Mouse (Mus musculus) liver, embryonic 14.5 days (tissue): ENCODE results near the gene Wdfy4. TPM values are rescaled to one million over a fixed set of nuclear protein-coding genes. Genes with fewer than 3 reads are reported as not detected.

ENCODE experiments used
- ATAC-seq: fragments of 200-750 bp; cut with Nextera tagmentation; 2 replicates; pipeline ENCODE4 v1.8.0; 2017; ENCODE audit warnings: moderate number of reproducible peaks, mild to moderate bottlenecking, moderate library complexity; ENCODE audit not compliant: insufficient read depth
- DNase-seq, 3 experiments: peaks; one replicate each; pipeline ENCODE4 v3.0.0-alpha.2; 2012 to 2013; ENCODE audit warnings: low read depth in 3 of 3, low spot score in 3 of 3
- H3K27ac ChIP-seq: fragments of 300-500 bp; sonication (generic); 2 replicates; pipeline ENCODE4 v1.5.1; 2014; ENCODE audit warnings: moderate library complexity, mild to moderate bottlenecking, control low read depth, inconsistent platforms
- H3K27me3 ChIP-seq: fragments of 300-500 bp; sonication (generic); 2 replicates; pipeline ENCODE4 v1.6.1; 2014; ENCODE audit warnings: mild to moderate bottlenecking, low read length, moderate library complexity; ENCODE audit not compliant: control insufficient read depth, insufficient read depth
- H3K36me3 ChIP-seq: fragments of 300-500 bp; sonication (generic); replicated peaks from 2 replicates; pipeline ENCODE4 v1.6.1; 2014; ENCODE audit warnings: low read depth; ENCODE audit not compliant: control insufficient read depth, insufficient read depth
- H3K4me1 ChIP-seq, 2 experiments: fragments of 200-500 bp in 1 of 2; fragments of 300-500 bp in 1 of 2; sonication (generic) in 1 of 2; replicated peaks; 2 replicates each; pipeline ENCODE4 v1.6.1; 2012 to 2014; ENCODE audit warnings: antibody characterized with exemption in 1 of 2, inconsistent platforms in 1 of 2, low read length in 1 of 2; ENCODE audit not compliant: control insufficient read depth in 2 of 2, insufficient read depth in 2 of 2
- H3K4me2 ChIP-seq: fragments of 300-500 bp; sonication (generic); 2 replicates; pipeline ENCODE4 v1.6.1; 2014; ENCODE audit warnings: low read depth, mild to moderate bottlenecking, control low read depth, moderate library complexity
- H3K4me3 ChIP-seq, 2 experiments: fragments of 200-500 bp in 1 of 2; fragments of 300-500 bp in 1 of 2; sonication (generic) in 1 of 2; 2 replicates each; pipeline ENCODE4 v1.5.1; 2012 to 2014; ENCODE audit warnings: low read depth in 2 of 2, low read length in 2 of 2, mild to moderate bottlenecking in 2 of 2, control low read depth in 1 of 2, inconsistent platforms in 1 of 2, moderate library complexity in 1 of 2; ENCODE audit not compliant: insufficient read depth in 1 of 2
- H3K9ac ChIP-seq: fragments of 300-500 bp; sonication (generic); replicated peaks from 2 replicates; pipeline ENCODE4 v1.6.1; 2014; ENCODE audit warnings: mild to moderate bottlenecking, control low read depth, moderate library complexity
- H3K9me3 ChIP-seq: fragments of 300-500 bp; sonication (generic); 2 replicates; pipeline ENCODE4 v1.6.1; 2016; ENCODE audit warnings: low read length, mixed read lengths; ENCODE audit not compliant: control insufficient read depth
- CTCF ChIP-seq: IDR thresholded peaks from 2 replicates; pipeline ENCODE4 v1.5.1; 2016; ENCODE audit warnings: antibody characterized with exemption, low read depth, control low read depth
- EP300 ChIP-seq: IDR thresholded peaks from 2 replicates; pipeline ENCODE4 v1.6.1; 2016; ENCODE audit warnings: antibody characterized with exemption, low read depth
- WGBS: fragments of 180-500 bp; shearing (Covaris S2); extraction: QIAGEN DNeasy Blood & Tissue Kit; methylation state at CpG from one replicate; pipeline ENCODE4 v1.1.7; 2014; ENCODE audit not compliant: insufficient replicate concordance; 5-methylcytosine and 5-hydroxymethylcytosine counted together
- polyA plus RNA-seq, 2 experiments: library from polyadenylated mRNA; depleted of rRNA in 1 of 2; stranded (reverse) in 1 of 2; unstranded in 1 of 2; fragments of >200 nt; fragmentation: Nextera tagmentation in 1 of 2; extraction: Ambion mirVana in 1 of 2; gene quantifications; 2 replicates each; pipeline versions ENCODE4 v1.2.1 to v1.2.3; 2012 to 2014

The Wdfy4 gene
- polyA plus RNA-seq, 2 experiments: 1.2 TPM

DNA sequence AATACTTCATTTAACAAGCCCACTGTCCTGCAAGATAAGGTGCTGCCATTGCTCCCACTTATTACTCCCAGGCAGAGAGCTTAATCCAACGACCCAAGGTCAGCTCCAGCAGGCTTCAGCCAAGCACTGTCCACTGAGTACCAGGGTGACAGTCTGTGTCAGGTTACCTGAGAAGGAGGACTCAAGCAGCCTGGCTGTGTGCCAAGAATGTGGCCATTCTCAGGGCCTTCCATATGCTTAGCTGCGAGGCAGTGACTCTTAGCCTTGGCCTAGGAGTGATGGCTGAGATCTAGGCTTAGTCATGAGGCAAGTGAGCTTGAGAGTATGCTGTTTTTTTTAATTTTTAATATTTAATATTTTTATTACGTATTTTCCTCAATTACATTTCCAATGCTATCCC lies 80.5 kb downstream of the Wdfy4 start:
- no peak for ATAC-seq
- Histone ChIP-seq H3K9ac (no peak overlapping the region), H3K27me3 (no peaks in the 10 kb centered on the region), H3K36me3 (no peaks in the 10 kb centered on the region), H3K4me1 (no peaks in the 10 kb centered on the region; a peak in 1 of 4 replicates), H3K4me2 (no peak overlapping the region), H3K4me3 (no peak overlapping the region), H3K9me3 (no peaks in the 10 kb centered on the region), H3K27ac (no peak overlapping the region)
- no peak for TF ChIP-seq CTCF
- no peak for TF ChIP-seq EP300
- 51% methylated on average over 3 of the region's 3 CpGs for WGBS
- no peak for DNase-seq

GRCm38 (mm10) chr14:33101609-33102008 lies 83.7 kb downstream of the Wdfy4 start:
- H3K9me3 ChIP-seq: no peaks in the 10 kb centered on the region
- no peak overlapping the region for H3K4me3 ChIP-seq
- H3K9ac ChIP-seq: no peak overlapping the region
- ATAC-seq (no peak), DNase-seq (no peak)
- no peaks in the 10 kb centered on the region for H3K36me3 ChIP-seq
- TF ChIP-seq CTCF: no peak
- TF ChIP-seq EP300: no peak
- H3K27me3 ChIP-seq: no peaks in the 10 kb centered on the region
- no peak overlapping the region for H3K4me2 ChIP-seq
- no peaks in the 10 kb centered on the region; a peak in 1 of 4 replicates for H3K4me1 ChIP-seq
- H3K27ac ChIP-seq: no peak overlapping the region
- WGBS: 13% methylated on average over 2 of the region's 2 CpGs

GRCm38 (mm10) chr14:33099926-33100325 lies 85.4 kb downstream of the Wdfy4 start:
- H3K4me1 ChIP-seq: no peaks in the 10 kb centered on the region; a peak in 1 of 4 replicates
- DNase-seq (no peak), ATAC-seq (no peak)
- H3K27ac ChIP-seq: no peak overlapping the region
- H3K4me3 ChIP-seq: no peak overlapping the region
- H3K4me2 ChIP-seq: no peak overlapping the region
- no peaks in the 10 kb centered on the region for H3K9me3 ChIP-seq
- no peaks in the 10 kb centered on the region for H3K36me3 ChIP-seq
- H3K9ac ChIP-seq: no peak overlapping the region
- no peaks in the 10 kb centered on the region for H3K27me3 ChIP-seq
- TF ChIP-seq EP300: no peak
- no peak for TF ChIP-seq CTCF
- 28% methylated on average over 5 of the region's 5 CpGs for WGBS

DNA sequence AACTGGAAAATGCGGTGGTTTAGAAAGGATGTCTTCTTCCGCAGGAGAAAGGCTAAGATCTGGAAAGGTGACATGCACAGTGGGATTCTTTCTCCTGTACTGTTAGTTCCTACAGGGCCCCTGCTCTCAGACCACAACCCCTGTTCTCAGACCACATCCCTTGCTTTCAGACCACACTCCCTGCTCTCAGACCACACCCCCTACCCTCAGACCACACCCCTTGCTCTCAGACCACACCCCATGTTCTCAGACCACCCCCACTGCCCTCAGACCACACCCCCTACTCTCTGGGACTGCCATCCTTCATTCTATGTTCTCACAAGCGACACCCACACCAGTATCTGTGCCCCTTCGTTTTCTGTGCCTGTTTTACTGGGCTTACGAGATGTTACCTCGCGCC lies 86.2 kb downstream of the Wdfy4 start:
- ATAC-seq (no peak), DNase-seq (no peak)
- Histone ChIP-seq H3K4me3 (no peak overlapping the region), H3K9me3 (no peaks in the 10 kb centered on the region), H3K27ac (no peak overlapping the region), H3K4me1 (no peaks in the 10 kb centered on the region; a peak in 1 of 4 replicates), H3K27me3 (no peaks in the 10 kb centered on the region), H3K36me3 (no peaks in the 10 kb centered on the region), H3K4me2 (no peak overlapping the region), H3K9ac (no peak overlapping the region)
- 41% methylated on average over 7 of the region's 7 CpGs for WGBS
- TF ChIP-seq CTCF (no peak), EP300 (no peak)

DNA sequence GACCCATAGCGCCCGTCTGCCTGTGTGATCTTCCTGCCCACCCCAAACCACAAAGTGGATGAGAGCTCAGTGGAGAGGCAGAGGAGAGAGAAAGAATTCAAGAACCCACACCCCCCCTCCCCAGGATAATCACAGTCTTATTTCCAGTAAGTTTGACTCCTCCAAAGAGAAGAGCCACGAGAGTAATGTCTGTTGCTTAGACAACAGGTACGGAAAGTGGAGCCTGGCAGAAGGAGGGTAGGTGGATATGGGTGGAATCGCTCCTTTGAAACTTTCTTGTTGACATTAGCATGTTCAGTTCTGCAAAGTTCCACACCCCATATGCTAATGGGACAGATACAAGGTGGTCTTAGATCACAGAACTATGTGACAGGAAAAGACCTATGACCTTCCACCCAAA lies 88.8 kb downstream of the Wdfy4 start:
- no peak overlapping the region for H3K27ac ChIP-seq
- ATAC-seq: no peak
- DNase-seq: no peak

More for the DNA sequence above, 88.8 kb downstream of the Wdfy4 start:
- H3K4me3 ChIP-seq: no peak overlapping the region
- no peaks in the 10 kb centered on the region for H3K36me3 ChIP-seq
- H3K4me1 ChIP-seq: no peaks in the 10 kb centered on the region; a peak in 1 of 4 replicates
- no peak overlapping the region for H3K9ac ChIP-seq
- TF ChIP-seq EP300: no peak
- no peak for TF ChIP-seq CTCF
- H3K4me2 ChIP-seq: no peak overlapping the region
- H3K9me3 ChIP-seq: no peaks in the 10 kb centered on the region
- 67% methylated on average over 5 of the region's 5 CpGs for WGBS
- H3K27me3 ChIP-seq: no peaks in the 10 kb centered on the region
